Mouse (Mus musculus) lung, embryonic 15.5 days (tissue): ENCODE measurements around the gene Vgf. TPM values are rescaled to one million over a fixed set of nuclear protein-coding genes. Genes with fewer than 3 reads are reported as not detected.

Experiments
- ATAC-seq: fragments of 200-750 bp; cut with Nextera tagmentation; 2 replicates; pipeline ENCODE4 v1.8.0; 2017; ENCODE audit warnings: moderate number of reproducible peaks, borderline replicate concordance; ENCODE audit not compliant: low FRiP score, low TSS enrichment; ENCODE audit errors: extremely low read depth
- H3K27ac ChIP-seq: fragments of 300-500 bp; sonication (generic); 2 replicates; pipeline ENCODE4 v1.5.1; 2015; ENCODE audit warnings: moderate library complexity, mild to moderate bottlenecking, inconsistent platforms
- H3K27me3 ChIP-seq: fragments of 300-500 bp; sonication (generic); 2 replicates; pipeline ENCODE4 v1.6.1; 2015; ENCODE audit warnings: inconsistent platforms
- H3K36me3 ChIP-seq: fragments of 300-500 bp; sonication (generic); 2 replicates; pipeline ENCODE4 v1.6.1; 2015; ENCODE audit warnings: inconsistent platforms
- H3K4me1 ChIP-seq: fragments of 300-500 bp; sonication (generic); 2 replicates; pipeline ENCODE4 v1.6.1; 2015; ENCODE audit warnings: inconsistent platforms
- H3K4me2 ChIP-seq: fragments of 300-500 bp; sonication (generic); 2 replicates; pipeline ENCODE4 v1.6.1; 2015; ENCODE audit warnings: inconsistent platforms, mild to moderate bottlenecking, moderate library complexity
- H3K4me3 ChIP-seq: fragments of 300-500 bp; sonication (generic); 2 replicates; pipeline ENCODE4 v1.5.1; 2015; ENCODE audit warnings: mild to moderate bottlenecking, inconsistent platforms
- H3K9ac ChIP-seq: fragments of 300-500 bp; sonication (generic); 2 replicates; pipeline ENCODE4 v1.6.1; 2015; ENCODE audit warnings: inconsistent platforms
- H3K9me3 ChIP-seq: fragments of 300-500 bp; sonication (generic); 2 replicates; pipeline ENCODE4 v1.6.1; 2016; ENCODE audit warnings: inconsistent platforms
- WGBS: fragments of 180-500 bp; shearing (Covaris S2); methylation state at CpG from one replicate; pipeline ENCODE4 v1.1.7; 2015; 5-methylcytosine and 5-hydroxymethylcytosine counted together
- polyA plus RNA-seq: library from polyadenylated mRNA; unstranded; fragments of >200 nt; fragmentation: Nextera tagmentation; extraction: Ambion mirVana; gene quantifications from 2 replicates; pipeline ENCODE4 v1.2.1, GENCODE M21; 2015

The Vgf gene
- polyA plus RNA-seq, 1 experiment from 2014 or later: 0.11 TPM

DNA sequence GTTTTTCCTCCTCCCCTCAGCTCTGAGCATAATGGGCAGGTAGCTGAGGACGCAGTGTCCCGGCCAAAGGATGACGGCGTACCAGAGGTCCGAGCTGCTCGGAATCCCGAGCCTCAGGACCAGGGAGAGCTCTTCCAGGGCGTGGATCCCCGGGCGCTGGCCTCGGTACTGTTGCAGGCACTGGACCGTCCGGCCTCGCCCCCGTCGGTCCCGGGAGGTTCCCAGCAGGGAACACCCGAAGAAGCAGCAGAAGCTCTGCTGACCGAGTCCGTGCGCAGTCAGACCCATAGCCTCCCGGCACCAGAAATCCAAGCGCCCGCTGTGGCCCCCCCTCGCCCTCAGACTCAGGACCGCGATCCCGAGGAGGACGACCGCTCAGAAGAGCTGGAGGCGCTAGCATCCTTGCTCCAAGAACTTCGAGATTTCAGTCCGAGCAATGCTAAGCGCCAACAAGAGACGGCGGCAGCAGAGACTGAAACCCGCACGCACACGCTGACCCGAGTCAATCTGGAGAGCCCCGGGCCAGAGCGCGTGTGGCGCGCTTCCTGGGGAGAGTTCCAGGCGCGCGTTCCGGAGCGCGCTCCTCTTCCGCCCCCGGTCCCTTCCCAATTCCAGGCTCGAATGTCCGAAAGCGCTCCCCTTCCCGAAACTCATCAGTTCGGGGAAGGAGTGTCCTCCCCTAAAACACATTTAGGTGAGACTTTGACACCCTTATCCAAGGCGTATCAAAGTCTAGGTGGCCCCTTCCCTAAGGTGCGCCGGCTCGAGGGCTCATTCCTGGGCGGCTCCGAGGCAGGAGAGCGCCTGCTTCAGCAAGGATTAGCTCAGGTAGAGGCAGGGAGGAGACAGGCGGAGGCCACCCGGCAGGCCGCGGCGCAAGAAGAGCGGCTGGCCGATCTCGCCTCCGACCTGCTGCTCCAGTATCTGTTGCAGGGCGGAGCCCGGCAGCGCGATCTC lies 5.2 kb downstream of the Vgf start:
- under 1% methylated on average over 78 of the region's 78 CpGs for WGBS
- ATAC-seq: no peak

DNA sequence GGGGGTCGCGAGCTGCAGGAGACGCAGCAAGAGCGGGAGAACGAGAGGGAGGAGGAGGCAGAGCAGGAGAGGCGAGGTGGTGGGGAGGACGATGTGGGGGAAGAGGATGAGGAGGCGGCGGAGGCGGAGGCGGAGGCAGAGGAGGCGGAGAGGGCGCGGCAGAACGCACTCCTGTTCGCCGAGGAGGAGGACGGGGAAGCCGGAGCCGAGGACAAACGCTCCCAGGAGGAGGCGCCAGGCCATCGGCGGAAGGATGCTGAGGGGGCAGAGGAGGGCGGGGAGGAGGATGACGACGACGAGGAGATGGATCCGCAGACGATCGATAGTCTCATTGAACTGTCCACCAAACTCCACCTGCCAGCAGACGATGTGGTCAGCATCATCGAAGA lies 5.8 kb downstream of the Vgf start:
- no peaks in the 10 kb centered on the region for H3K9me3 ChIP-seq
- no peak overlapping the region for H3K27ac ChIP-seq
- H3K4me1 ChIP-seq: peaks cover 27% of the 10 kb centered on the region
- H3K4me2 ChIP-seq: peak overlapping the region; percentile 99
- H3K9ac ChIP-seq: no peak overlapping the region
- WGBS: under 1% methylated on average over 33 of the region's 33 CpGs
- peaks cover 11% of the 10 kb centered on the region for H3K36me3 ChIP-seq
- peak overlapping the region; percentile 46 for H3K4me3 ChIP-seq
- peaks cover 55% of the 10 kb centered on the region for H3K27me3 ChIP-seq
- ATAC-seq: no peak

More for the DNA sequence above, 5.2 kb downstream of the Vgf start:
- Histone ChIP-seq H3K27me3 (peaks cover 61% of the 10 kb centered on the region), H3K27ac (no peak overlapping the region), H3K9me3 (no peaks in the 10 kb centered on the region), H3K36me3 (peaks cover 4% of the 10 kb centered on the region), H3K9ac (no peak overlapping the region), H3K4me1 (peaks cover 27% of the 10 kb centered on the region), H3K4me2 (peak overlapping the region; percentile 99), H3K4me3 (peak overlapping the region; percentile 46)

DNA sequence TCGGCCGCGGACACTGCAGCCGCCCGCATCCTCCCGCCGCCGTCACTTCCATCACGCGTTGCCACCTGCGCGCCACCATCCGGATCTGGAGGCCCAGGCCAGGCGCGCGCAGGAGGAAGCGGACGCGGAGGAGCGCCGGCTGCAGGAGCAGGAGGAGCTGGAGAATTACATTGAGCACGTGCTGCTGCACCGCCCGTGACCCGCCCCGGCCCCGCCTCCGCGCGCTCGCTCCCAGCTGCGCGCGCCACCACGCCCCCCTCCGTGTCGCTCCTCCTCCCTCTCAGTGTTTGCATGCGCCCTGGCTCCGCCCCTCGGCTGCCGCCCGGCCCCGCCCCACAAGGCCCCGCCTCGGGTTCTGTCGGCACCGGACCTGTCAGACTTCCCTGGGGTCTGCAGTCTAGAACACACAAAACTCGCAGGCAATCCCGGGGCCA lies 6.5 kb downstream of the Vgf start:
- peak overlapping the region; percentile 46 for H3K4me3 ChIP-seq
- peak overlapping the region; percentile 21; the same call in 1 of the 2 replicates for H3K9ac ChIP-seq
- H3K27ac ChIP-seq: no peak overlapping the region
- H3K27me3 ChIP-seq: peaks cover 49% of the 10 kb centered on the region
- peak; percentile 82 for ATAC-seq
- under 1% methylated on average over 45 of the region's 49 CpGs for WGBS
- H3K36me3 ChIP-seq: peaks cover 17% of the 10 kb centered on the region
- H3K9me3 ChIP-seq: no peaks in the 10 kb centered on the region
- peak overlapping the region; percentile 99 for H3K4me2 ChIP-seq
- H3K4me1 ChIP-seq: peaks cover 27% of the 10 kb centered on the region

DNA sequence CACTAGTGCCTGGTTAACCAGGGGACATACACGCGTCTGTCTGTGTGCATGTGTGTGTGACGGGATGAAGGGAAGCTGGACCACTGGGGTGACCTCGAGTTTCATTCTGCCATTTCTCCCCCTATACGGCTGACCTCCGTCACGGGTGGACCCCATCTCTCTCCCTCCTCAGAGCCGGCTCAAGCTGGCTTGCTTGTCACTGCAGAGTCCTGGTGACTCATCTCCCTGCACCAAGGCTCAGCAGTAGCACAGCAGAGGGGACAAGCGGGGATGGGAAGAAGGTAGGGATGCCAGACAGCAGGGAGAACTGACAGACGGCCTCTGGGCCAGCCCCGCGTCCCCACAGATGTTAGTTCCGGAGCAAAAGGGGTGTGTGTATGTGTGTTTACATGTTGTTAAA lies 10.0 kb downstream of the Vgf start:
- no peak for ATAC-seq
- no peaks in the 10 kb centered on the region for H3K9me3 ChIP-seq
- peaks cover 46% of the 10 kb centered on the region for H3K36me3 ChIP-seq
- H3K27me3 ChIP-seq: peaks cover 14% of the 10 kb centered on the region
- H3K4me2 ChIP-seq: no peak overlapping the region
- H3K9ac ChIP-seq: no peak overlapping the region
- 76% methylated on average over 13 of the region's 13 CpGs for WGBS
- H3K27ac ChIP-seq: no peak overlapping the region
- H3K4me3 ChIP-seq: no peak overlapping the region
- H3K4me1 ChIP-seq: peaks cover 14% of the 10 kb centered on the region

DNA sequence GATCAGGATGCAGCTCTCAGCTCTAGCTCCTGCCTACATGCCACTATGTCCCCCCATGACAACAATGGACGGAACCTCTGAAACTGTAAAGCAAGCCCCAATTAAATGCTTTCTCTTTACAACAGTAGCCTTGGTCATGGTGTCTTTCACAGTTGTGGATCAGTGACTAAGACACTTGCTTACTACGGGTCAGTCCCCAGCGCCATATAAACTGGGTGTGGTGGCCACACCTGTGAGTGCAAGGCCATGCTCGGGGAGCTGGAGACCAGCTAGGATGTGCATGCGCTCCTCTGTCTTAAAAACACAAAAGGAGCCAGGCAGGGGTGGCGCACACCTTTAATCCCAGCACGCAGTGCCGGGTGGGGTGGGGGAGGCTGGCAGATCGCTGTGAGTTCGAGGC lies 13.3 kb downstream of the Vgf start:
- H3K36me3 ChIP-seq: peaks cover 64% of the 10 kb centered on the region
- H3K9me3 ChIP-seq: no peaks in the 10 kb centered on the region
- no peaks in the 10 kb centered on the region; the same call in 1 of the 2 replicates for H3K4me1 ChIP-seq
- no peaks in the 10 kb centered on the region for H3K27me3 ChIP-seq
- H3K9ac ChIP-seq: no peak overlapping the region
- WGBS: 92% methylated on average over 10 of the region's 10 CpGs
- no peak overlapping the region for H3K4me3 ChIP-seq
- no peak overlapping the region for H3K4me2 ChIP-seq
- H3K27ac ChIP-seq: no peak overlapping the region
- no peak for ATAC-seq

DNA sequence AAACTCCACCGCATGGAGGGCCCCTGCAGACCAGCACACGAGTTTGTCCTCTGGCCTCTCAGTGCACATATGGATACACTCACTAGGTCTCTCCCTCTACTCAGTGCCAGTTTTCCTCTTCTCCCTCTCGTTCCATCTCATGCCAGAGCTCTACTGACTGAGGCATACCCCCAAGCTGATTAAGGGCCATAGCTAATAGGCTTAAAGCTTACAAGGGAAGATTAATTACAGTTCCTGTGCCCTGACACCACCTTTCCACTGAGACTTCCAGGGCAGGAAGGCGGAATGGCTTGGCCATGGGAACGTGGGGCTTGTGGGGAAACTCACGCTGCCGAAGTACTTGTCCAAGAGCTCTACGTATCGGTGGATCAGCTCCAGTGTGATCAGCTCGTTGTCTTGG lies 15.2 kb downstream of the Vgf start:
- H3K4me1 ChIP-seq: peaks cover 10% of the 10 kb centered on the region
- H3K27ac ChIP-seq: no peak overlapping the region
- WGBS: 88% methylated on average over 10 of the region's 10 CpGs
- H3K4me3 ChIP-seq: no peak overlapping the region
- H3K36me3 ChIP-seq: peaks cover 58% of the 10 kb centered on the region
- H3K4me2 ChIP-seq: no peak overlapping the region
- H3K9ac ChIP-seq: no peak overlapping the region
- no peaks in the 10 kb centered on the region for H3K9me3 ChIP-seq
- ATAC-seq: no peak
- no peaks in the 10 kb centered on the region for H3K27me3 ChIP-seq

DNA sequence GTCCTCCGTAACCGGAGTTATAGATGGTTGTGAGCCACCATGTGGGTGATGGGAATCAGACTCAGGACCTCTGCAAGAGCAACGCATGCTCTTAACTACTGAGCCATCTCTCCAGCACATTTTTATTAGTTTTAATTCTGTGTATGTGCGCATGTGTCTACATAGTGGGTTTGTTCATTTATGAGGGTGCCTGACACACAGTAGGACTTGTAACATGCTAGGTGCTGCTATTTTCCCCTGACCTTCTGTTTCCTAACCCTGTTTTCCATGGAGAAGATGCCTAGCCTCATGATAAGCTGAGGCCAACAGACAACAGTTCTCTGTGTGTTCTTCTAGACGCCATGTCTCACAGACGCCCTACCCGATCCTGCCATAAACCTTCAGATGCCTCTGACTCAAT lies 17.8 kb downstream of the Vgf start:
- Histone ChIP-seq H3K4me3 (no peak overlapping the region), H3K27me3 (no peaks in the 10 kb centered on the region), H3K36me3 (peaks cover 35% of the 10 kb centered on the region), H3K4me1 (peaks cover 10% of the 10 kb centered on the region), H3K4me2 (no peak overlapping the region), H3K9ac (no peak overlapping the region), H3K27ac (no peak overlapping the region), H3K9me3 (no peaks in the 10 kb centered on the region)
- no peak for ATAC-seq
- 95% methylated on average over 7 of the region's 7 CpGs for WGBS

DNA sequence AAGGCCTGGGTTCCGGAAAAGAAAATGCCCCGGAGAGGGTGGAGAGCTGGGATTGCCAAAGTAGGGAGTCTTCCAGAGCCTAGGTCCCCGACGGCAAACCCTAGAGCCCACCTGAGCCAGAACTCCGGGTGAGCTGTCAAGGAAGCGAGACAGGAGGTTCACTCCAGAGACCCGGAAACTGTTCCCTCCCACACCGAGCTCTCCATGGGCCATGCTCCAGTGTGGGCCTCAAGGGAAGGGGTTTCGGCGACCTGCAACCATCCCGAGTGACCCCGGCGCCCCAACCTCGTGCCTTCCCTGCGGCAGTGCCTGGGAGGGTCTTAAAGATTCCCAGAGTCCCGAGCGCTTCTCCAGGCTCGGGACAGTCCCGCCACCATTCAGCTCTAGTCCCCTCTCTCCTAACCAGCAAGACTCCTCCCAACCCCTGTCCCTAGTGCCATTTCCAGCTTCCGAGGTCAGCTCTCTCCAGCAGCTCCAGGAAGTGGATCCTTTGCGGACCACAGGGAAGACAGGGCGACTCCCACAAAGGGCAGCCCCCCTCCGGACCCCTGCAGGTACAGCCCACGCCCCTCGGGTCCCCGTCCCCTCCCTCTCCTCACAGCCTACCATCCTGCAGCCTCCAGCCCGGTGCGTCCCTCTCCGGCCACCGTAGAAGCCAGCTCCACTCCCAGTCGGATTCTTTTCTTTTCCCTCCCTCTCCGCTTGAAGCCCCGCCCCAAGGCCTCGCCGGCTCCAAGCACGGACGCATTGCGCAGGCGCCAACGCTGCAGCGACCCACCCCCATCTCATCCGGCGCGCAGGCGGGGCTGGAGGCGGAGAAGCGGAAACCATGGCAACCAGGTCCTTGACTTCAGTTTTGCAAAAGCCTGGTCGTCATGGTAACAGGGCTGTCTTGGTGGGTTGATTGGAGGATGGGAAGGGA lies 19.5 kb downstream of the Vgf start, which contains the start of gene Ap1s1:
Gene Ap1s1, minus strand, starts transcription at position 734 of the 922 bp plus-strand sequence.
- no peaks in the 10 kb centered on the region for H3K9me3 ChIP-seq
- WGBS: under 1% methylated on average over 48 of the region's 48 CpGs
- H3K27ac ChIP-seq: peak within 1 kb of the TSS; percentile 72
- H3K4me2 ChIP-seq: peak within 1 kb of the TSS; percentile 85
- H3K9ac ChIP-seq: peak within 1 kb of the TSS; percentile 83
- peaks cover 10% of the 10 kb centered on the region for H3K4me1 ChIP-seq
- H3K4me3 ChIP-seq: peak within 1 kb of the TSS; percentile 76
- peaks cover 21% of the 10 kb centered on the region for H3K36me3 ChIP-seq
- H3K27me3 ChIP-seq: no peaks in the 10 kb centered on the region
- ATAC-seq: peak; percentile 91

DNA sequence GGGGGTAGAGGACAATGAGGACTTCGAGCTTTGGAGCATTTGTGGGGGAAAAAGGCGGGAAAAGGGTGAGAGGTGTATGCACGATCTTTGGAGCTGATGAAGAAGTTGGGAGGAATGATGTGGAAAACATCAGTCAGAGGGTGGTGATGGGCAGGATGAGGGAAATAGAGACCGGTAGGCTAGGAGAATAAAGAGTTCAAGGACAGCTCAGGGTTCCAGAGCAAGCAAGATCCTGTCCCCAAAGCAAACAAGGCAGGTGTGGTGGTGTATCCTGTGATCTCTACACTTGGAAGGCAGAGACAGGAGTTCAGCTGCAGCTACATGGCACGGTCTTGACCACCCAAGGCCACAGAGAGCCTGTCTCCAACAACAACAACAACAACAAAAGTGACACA lies 20.1 kb downstream of the Vgf start:
- Histone ChIP-seq H3K9me3 (no peaks in the 10 kb centered on the region), H3K27me3 (no peaks in the 10 kb centered on the region), H3K27ac (no peak overlapping the region), H3K9ac (no peak overlapping the region), H3K4me1 (peaks cover 10% of the 10 kb centered on the region), H3K36me3 (peaks cover 16% of the 10 kb centered on the region), H3K4me3 (peak overlapping the region; percentile 76), H3K4me2 (peak overlapping the region; percentile 85)
- 20% methylated on average over 5 of the region's 5 CpGs for WGBS
- no peak for ATAC-seq

DNA sequence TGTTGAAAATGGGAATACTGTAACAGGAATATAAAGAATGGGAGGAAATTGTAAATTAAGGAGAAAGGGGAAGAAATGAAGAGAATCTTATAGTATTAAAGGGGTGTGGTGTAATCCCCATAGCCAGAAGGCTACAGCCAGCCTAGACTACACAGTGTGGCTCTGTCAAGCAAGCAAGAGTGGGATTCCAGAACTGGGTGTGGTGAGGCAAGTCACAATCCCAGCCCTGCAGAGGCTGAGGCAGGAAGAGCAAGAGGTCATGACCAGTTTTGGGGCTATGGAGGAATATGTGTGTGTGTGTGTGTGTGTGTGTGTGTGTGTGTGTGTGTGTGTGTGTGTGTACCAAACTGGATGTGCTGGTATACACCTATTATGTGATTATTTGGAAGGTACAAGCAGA lies 20.8 kb downstream of the Vgf start:
- Histone ChIP-seq H3K27me3 (no peaks in the 10 kb centered on the region), H3K27ac (no peak overlapping the region), H3K4me1 (peaks cover 10% of the 10 kb centered on the region), H3K4me2 (no peak overlapping the region), H3K36me3 (peaks cover 9% of the 10 kb centered on the region), H3K9ac (no peak overlapping the region), H3K4me3 (no peak overlapping the region), H3K9me3 (no peaks in the 10 kb centered on the region)
- no peak for ATAC-seq

DNA sequence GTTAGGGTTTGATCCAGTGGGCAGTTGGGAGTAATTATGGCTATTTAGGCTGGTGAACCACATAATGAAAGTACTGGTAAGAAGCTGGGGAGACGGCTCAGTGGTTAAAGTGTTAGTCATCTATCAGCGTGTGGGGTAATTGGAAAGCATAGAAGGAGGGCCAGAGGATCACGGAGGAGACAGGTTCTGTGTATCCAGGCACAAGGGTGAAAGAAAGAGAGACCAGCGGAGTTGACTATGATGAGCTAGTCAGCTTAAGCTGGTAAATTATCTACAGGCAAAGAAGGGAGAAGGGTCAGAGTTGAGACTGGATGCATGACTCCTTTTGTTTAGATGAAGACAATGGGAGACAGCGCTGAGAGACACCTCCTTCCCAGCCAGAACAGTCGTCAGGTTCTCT lies 24.9 kb downstream of the Vgf start:
- ATAC-seq: no peak
- Histone ChIP-seq H3K9me3 (no peaks in the 10 kb centered on the region), H3K4me2 (no peak overlapping the region), H3K4me3 (no peak overlapping the region), H3K27ac (no peak overlapping the region), H3K9ac (no peak overlapping the region), H3K36me3 (no peaks in the 10 kb centered on the region), H3K4me1 (0 out of 2 replicates have a peak, but pooled peaks cover 3% of the 10 kb centered on the region), H3K27me3 (no peaks in the 10 kb centered on the region)
- 50% methylated on average over 6 of the region's 6 CpGs for WGBS
